Mouse (Mus musculus): ENCODE results near the gene Ap1g2.
A peak's percentile ranks its signal among the peaks of the same experiment; 100 is the strongest.

Gene Ap1g2

GRCm38 (mm10) chr14:55113351-55113974, 7.1 kb upstream of the Ap1g2 start:
- DNase-seq, result no peak

- DNase-seq, result no peak
Measured at GRCm38 (mm10) chr14:55111720-55112119, 5.3 kb upstream of the Ap1g2 start.

GRCm38 (mm10) chr14:55110076-55110475, 3.7 kb upstream of the Ap1g2 start:
- DNase-seq, result no peak

- no peak for DNase-seq
Measured at GRCm38 (mm10) chr14:55109048-55109873, 2.9 kb upstream of the Ap1g2 start.

GRCm38 (mm10) chr14:55108202-55108870, 1.9 kb upstream of the Ap1g2 start:
- DNase-seq, result no peak

GRCm38 (mm10) chr14:55106990-55107389, 597 bp upstream of the Ap1g2 start:
- no peak for DNase-seq

- no peak for DNase-seq
Measured at GRCm38 (mm10) chr14:55105386-55105785, 1.0 kb downstream of the Ap1g2 start.

- no peak for DNase-seq
Measured at GRCm38 (mm10) chr14:55104365-55104764, 2.0 kb downstream of the Ap1g2 start.

GRCm38 (mm10) chr14:55102253-55102785, 4.1 kb downstream of the Ap1g2 start:
- DNase-seq, result no peak

GRCm38 (mm10) chr14:55101592-55101991, 4.8 kb downstream of the Ap1g2 start:
- DNase-seq, result no peak

- peak; percentile 52 for DNase-seq
Measured at GRCm38 (mm10) chr14:55098067-55098466, 8.3 kb downstream of the Ap1g2 start.

- no peak for DNase-seq
Measured at GRCm38 (mm10) chr14:55097646-55098045, 8.7 kb downstream of the Ap1g2 start.

GRCm38 (mm10) chr14:55096573-55097087, 9.8 kb downstream of the Ap1g2 start:
- no peak for DNase-seq

GRCm38 (mm10) chr14:55095671-55096070, 10.7 kb downstream of the Ap1g2 start:
- DNase-seq, result no peak

GRCm38 (mm10) chr14:55095263-55095662, 11.1 kb downstream of the Ap1g2 start:
- no peak for DNase-seq

- DNase-seq, result peak; percentile 83
Measured at GRCm38 (mm10) chr14:55094704-55095231, 11.6 kb downstream of the Ap1g2 start, which contains the start of gene Thtpa. Gene Thtpa (plus strand): TSS chr14:55094784.

GRCm38 (mm10) chr14:55093927-55094326, 12.5 kb downstream of the Ap1g2 start:
- DNase-seq, result no peak

GRCm38 (mm10) chr14:55092011-55092577, 14.3 kb downstream of the Ap1g2 start, which contains the start of gene Zfhx2:
Gene Zfhx2 (minus strand): TSS chr14:55092324.
- DNase-seq, result peak; percentile 97

GRCm38 (mm10) chr14:55091209-55091865, 15.1 kb downstream of the Ap1g2 start:
- no peak for DNase-seq

- DNase-seq, result no peak
Measured at GRCm38 (mm10) chr14:55089199-55089947, 17.0 kb downstream of the Ap1g2 start.

GRCm38 (mm10) chr14:55086009-55086514, 20.3 kb downstream of the Ap1g2 start:
- DNase-seq, result no peak

Data from kidney, adult 11 months (tissue).